Mouse (Mus musculus) hindbrain, embryonic 11.5 days (tissue): ENCODE measurements at regions not wholly inside any gene's neighbourhood (a gene's known extent, or its start where the extent isn't known, plus 50 kb on each side); places are given as distances from the start of the nearest gene placed in this dataset.

Source experiments
- ATAC-seq: fragments of 200-750 bp; cut with Nextera tagmentation; 2 replicates; pipeline ENCODE4 v1.8.0; 2017; ENCODE audit warnings: mild to moderate bottlenecking, moderate TSS enrichment, moderate library complexity; ENCODE audit not compliant: low FRiP score
- DNase-seq: peaks from one replicate; pipeline ENCODE4 v3.0.0-alpha.2; 2015; ENCODE audit warnings: low spot score
- H3K27ac ChIP-seq: fragments of 300-500 bp; sonication (generic); 2 replicates; pipeline ENCODE4 v1.5.1; 2014; ENCODE audit warnings: mild to moderate bottlenecking, low read depth, low read length
- H3K27me3 ChIP-seq: fragments of 300-500 bp; sonication (generic); 2 replicates; pipeline ENCODE4 v1.6.1; 2014; ENCODE audit warnings: mild to moderate bottlenecking, low read length, moderate library complexity, mixed read lengths; ENCODE audit not compliant: control insufficient read depth, insufficient read depth
- H3K36me3 ChIP-seq: fragments of 300-500 bp; sonication (generic); 2 replicates; pipeline ENCODE4 v1.6.1; 2014; ENCODE audit warnings: mild to moderate bottlenecking, low read length, moderate library complexity, mixed read lengths; ENCODE audit not compliant: control insufficient read depth, insufficient read depth
- H3K4me1 ChIP-seq: fragments of 300-500 bp; sonication (generic); replicated peaks from 2 replicates; pipeline ENCODE4 v1.6.1; 2014; ENCODE audit warnings: low read length, mixed read lengths; ENCODE audit not compliant: control insufficient read depth, insufficient read depth
- H3K4me2 ChIP-seq: fragments of 300-500 bp; sonication (generic); replicated peaks from 2 replicates; pipeline ENCODE4 v1.6.1; 2014; ENCODE audit warnings: mild to moderate bottlenecking, low read depth, low read length
- H3K4me3 ChIP-seq: fragments of 300-500 bp; sonication (generic); 2 replicates; pipeline ENCODE4 v1.5.1; 2014; ENCODE audit warnings: low read depth, low read length
- H3K9ac ChIP-seq: fragments of 300-500 bp; sonication (generic); 2 replicates; pipeline ENCODE4 v1.6.1; 2014; ENCODE audit warnings: low read depth, low read length
- H3K9me3 ChIP-seq: fragments of 300-500 bp; sonication (generic); 2 replicates; pipeline ENCODE4 v1.6.1; 2016; ENCODE audit warnings: low read length; ENCODE audit not compliant: control insufficient read depth
- WGBS: fragments of 180-500 bp; shearing (Covaris S2); extraction: QIAGEN DNeasy Blood & Tissue Kit; methylation state at CpG from one replicate; pipeline ENCODE4 v1.1.7; 2014; 5-methylcytosine and 5-hydroxymethylcytosine counted together

GRCm38 (mm10) chr5:125915857-125916256 lies 384.3 kb downstream of the Tmem132b start:
- no peak for DNase-seq
- ATAC-seq: no peak
- Histone ChIP-seq H3K36me3 (no peaks in the 10 kb centered on the region), H3K4me3 (no peak overlapping the region), H3K27me3 (no peaks in the 10 kb centered on the region), H3K4me1 (no peaks in the 10 kb centered on the region), H3K9ac (no peak overlapping the region), H3K27ac (no peak overlapping the region), H3K9me3 (no peaks in the 10 kb centered on the region), H3K4me2 (no peak overlapping the region)
- 89% methylated on average over 4 of the region's 4 CpGs for WGBS

GRCm38 (mm10) chr5:125920965-125921364 lies 389.4 kb downstream of the Tmem132b start:
- Histone ChIP-seq H3K4me1 (no peaks in the 10 kb centered on the region), H3K9me3 (no peaks in the 10 kb centered on the region), H3K36me3 (no peaks in the 10 kb centered on the region), H3K4me3 (no peak overlapping the region), H3K27ac (no peak overlapping the region), H3K4me2 (no peak overlapping the region), H3K27me3 (no peaks in the 10 kb centered on the region), H3K9ac (no peak overlapping the region)
- WGBS: 27% methylated on average over 11 of the region's 11 CpGs
- no peak for ATAC-seq
- no peak for DNase-seq

GRCm38 (mm10) chr5:125925856-125926497 lies 394.4 kb downstream of the Tmem132b start:
- H3K4me3 ChIP-seq: no peak overlapping the region
- ATAC-seq: no peak
- H3K27me3 ChIP-seq: no peaks in the 10 kb centered on the region
- 58% methylated on average over 7 of the region's 7 CpGs for WGBS
- H3K4me1 ChIP-seq: no peaks in the 10 kb centered on the region
- H3K27ac ChIP-seq: no peak overlapping the region
- H3K4me2 ChIP-seq: no peak overlapping the region
- DNase-seq: peak; percentile 31
- H3K9ac ChIP-seq: no peak overlapping the region
- no peaks in the 10 kb centered on the region for H3K9me3 ChIP-seq
- H3K36me3 ChIP-seq: no peaks in the 10 kb centered on the region

GRCm38 (mm10) chr5:125931502-125931901 lies 399.9 kb downstream of the Tmem132b start:
- H3K4me3 ChIP-seq: no peak overlapping the region
- H3K9me3 ChIP-seq: no peaks in the 10 kb centered on the region
- ATAC-seq (no peak), DNase-seq (no peak)
- H3K9ac ChIP-seq: no peak overlapping the region
- WGBS: 80% methylated on average over 4 of the region's 4 CpGs
- no peak overlapping the region for H3K4me2 ChIP-seq
- H3K4me1 ChIP-seq: no peaks in the 10 kb centered on the region
- no peak overlapping the region for H3K27ac ChIP-seq
- no peaks in the 10 kb centered on the region for H3K36me3 ChIP-seq
- no peaks in the 10 kb centered on the region for H3K27me3 ChIP-seq

GRCm38 (mm10) chr5:125939416-125939815 lies 407.8 kb downstream of the Tmem132b start:
- Histone ChIP-seq H3K27ac (no peak overlapping the region), H3K4me3 (no peak overlapping the region), H3K4me2 (no peak overlapping the region), H3K27me3 (no peaks in the 10 kb centered on the region), H3K9ac (no peak overlapping the region), H3K4me1 (no peaks in the 10 kb centered on the region), H3K9me3 (no peaks in the 10 kb centered on the region), H3K36me3 (no peaks in the 10 kb centered on the region)
- ATAC-seq: no peak
- DNase-seq: no peak
- 88% methylated on average over 3 of the region's 3 CpGs for WGBS

- ATAC-seq: no peak
- DNase-seq: no peak
- Histone ChIP-seq H3K27ac (no peak overlapping the region), H3K4me1 (no peaks in the 10 kb centered on the region), H3K4me3 (no peak overlapping the region), H3K27me3 (no peaks in the 10 kb centered on the region), H3K9me3 (no peaks in the 10 kb centered on the region), H3K9ac (no peak overlapping the region), H3K36me3 (no peaks in the 10 kb centered on the region), H3K4me2 (no peak overlapping the region)
- 94% methylated on average over 4 of the region's 4 CpGs for WGBS
Measured at GRCm38 (mm10) chr5:125946729-125947128, 415.2 kb downstream of the Tmem132b start.

- Histone ChIP-seq H3K27ac (no peak overlapping the region), H3K4me3 (no peak overlapping the region), H3K36me3 (no peaks in the 10 kb centered on the region), H3K9ac (no peak overlapping the region), H3K9me3 (no peaks in the 10 kb centered on the region), H3K27me3 (no peaks in the 10 kb centered on the region), H3K4me2 (no peak overlapping the region), H3K4me1 (no peaks in the 10 kb centered on the region)
- 55% methylated on average over 6 of the region's 6 CpGs for WGBS
- ATAC-seq (no peak), DNase-seq (no peak)
Measured at GRCm38 (mm10) chr5:125951641-125952040, 420.1 kb downstream of the Tmem132b start.

- H3K9ac ChIP-seq: no peak overlapping the region
- no peaks in the 10 kb centered on the region for H3K36me3 ChIP-seq
- H3K4me1 ChIP-seq: no peaks in the 10 kb centered on the region
- ATAC-seq (no peak), DNase-seq (peak; percentile 39)
- no peak overlapping the region for H3K27ac ChIP-seq
- H3K4me3 ChIP-seq: no peak overlapping the region
- no peaks in the 10 kb centered on the region for H3K27me3 ChIP-seq
- no peak overlapping the region for H3K4me2 ChIP-seq
- no peaks in the 10 kb centered on the region for H3K9me3 ChIP-seq
- WGBS: 73% methylated on average over 8 of the region's 8 CpGs
Measured at GRCm38 (mm10) chr5:125964039-125964438, 432.5 kb downstream of the Tmem132b start.

- DNase-seq: no peak
- Histone ChIP-seq H3K4me3 (no peak overlapping the region), H3K27ac (no peak overlapping the region), H3K36me3 (no peaks in the 10 kb centered on the region), H3K9me3 (no peaks in the 10 kb centered on the region), H3K4me2 (no peak overlapping the region), H3K4me1 (no peaks in the 10 kb centered on the region), H3K27me3 (no peaks in the 10 kb centered on the region), H3K9ac (no peak overlapping the region)
- 78% methylated on average over 4 of the region's 4 CpGs for WGBS
- ATAC-seq: no peak
Measured at GRCm38 (mm10) chr5:125968151-125968550, 436.6 kb downstream of the Tmem132b start.
